Mouse (Mus musculus) kidney, adult 8-10 months (tissue): ENCODE measurements around the gene Gemin5.
"Not testable (repeated sequence)": the region's sequence is repeated elsewhere in the genome, so short reads cannot be mapped to it uniquely, and the experiment has no call there.

ENCODE experiments used
- DNase-seq, 2 experiments: peaks; one replicate each; pipeline ENCODE4 v3.0.0; 2022

Gemin5 gene

GRCm38 (mm10) chr11:58107009-58107408 lies 61.3 kb downstream of the Gemin5 start:
- DNase-seq = no peak

- DNase-seq = no peak
Observed at GRCm38 (mm10) chr11:58104351-58104791, 64.0 kb downstream of the Gemin5 start.

DNA sequence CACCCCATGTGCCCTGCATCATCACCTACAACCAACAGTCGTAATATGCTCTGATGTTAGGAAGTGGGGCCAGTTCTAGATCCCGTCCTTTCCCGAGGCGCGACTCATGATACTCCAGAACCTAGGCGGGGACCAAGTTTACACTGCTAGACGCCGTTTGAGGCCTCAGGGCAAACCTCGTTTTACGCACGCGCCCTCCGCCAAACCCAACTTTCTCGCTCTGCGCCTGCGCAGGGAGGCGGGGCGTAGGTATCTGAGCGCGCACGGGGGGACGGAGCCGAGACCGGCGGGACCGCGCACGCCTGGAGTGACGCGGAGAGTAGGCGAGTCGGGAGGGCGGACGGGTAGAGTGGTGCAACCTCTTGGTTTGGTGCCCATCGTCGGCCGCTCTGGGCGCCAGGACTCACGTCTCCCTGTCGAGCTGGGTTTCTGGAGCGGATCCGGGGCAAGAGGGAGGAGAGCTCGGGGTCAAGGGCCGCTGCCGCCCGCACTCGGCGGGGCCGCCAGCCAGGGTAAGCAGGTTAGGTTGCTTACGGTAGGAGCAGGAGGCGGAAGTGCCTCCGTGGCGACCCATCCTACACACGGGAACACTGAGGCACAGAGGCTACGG lies 64.5 kb downstream of the Gemin5 start, which contains the start of gene Cnot8:
Gene Cnot8 (plus strand): TSS at position 457 of the 610 bp plus-strand sequence.
- DNase-seq = peak; percentile 99

- DNase-seq = no peak
Observed at GRCm38 (mm10) chr11:58103344-58103653, 65.0 kb downstream of the Gemin5 start.

DNA sequence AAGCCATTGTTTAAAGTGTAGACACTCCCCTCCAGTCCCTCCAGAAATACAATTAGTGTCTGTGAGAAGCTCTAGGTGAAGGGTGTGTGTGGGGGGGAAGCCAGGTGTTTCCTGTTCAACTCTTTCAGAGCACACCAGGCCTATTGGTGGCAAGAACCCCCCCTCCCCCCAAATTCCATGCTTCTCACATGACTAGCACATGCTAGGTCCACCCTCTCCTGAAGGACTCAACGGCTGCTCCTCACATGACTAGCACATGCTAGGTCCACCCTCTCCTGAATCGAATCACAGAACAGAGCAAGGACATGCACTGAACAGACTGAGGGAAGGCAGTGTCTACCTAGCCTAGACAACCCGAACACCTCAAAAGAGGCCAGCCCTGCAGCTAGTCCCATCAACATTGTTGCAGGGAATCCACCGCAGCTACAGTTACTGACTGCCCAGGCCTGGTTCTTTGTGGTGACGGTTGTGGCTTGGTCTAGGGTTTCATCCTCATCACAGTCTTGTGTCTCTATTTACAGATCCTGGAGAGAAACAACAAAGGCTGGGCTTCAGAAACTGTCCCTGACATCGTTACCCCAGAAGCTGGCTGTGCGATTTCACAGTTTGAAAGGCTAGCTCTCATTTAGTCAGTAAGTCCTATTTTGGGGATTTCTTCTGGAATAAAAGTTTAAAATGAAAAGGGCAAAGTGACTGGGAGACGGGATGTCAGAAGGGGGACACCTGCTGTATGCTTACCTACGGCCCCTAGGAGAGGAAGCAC lies 65.6 kb downstream of the Gemin5 start:
- DNase-seq = no peak

- DNase-seq = no peak
Observed at GRCm38 (mm10) chr11:58102146-58102545, 66.2 kb downstream of the Gemin5 start.

DNA sequence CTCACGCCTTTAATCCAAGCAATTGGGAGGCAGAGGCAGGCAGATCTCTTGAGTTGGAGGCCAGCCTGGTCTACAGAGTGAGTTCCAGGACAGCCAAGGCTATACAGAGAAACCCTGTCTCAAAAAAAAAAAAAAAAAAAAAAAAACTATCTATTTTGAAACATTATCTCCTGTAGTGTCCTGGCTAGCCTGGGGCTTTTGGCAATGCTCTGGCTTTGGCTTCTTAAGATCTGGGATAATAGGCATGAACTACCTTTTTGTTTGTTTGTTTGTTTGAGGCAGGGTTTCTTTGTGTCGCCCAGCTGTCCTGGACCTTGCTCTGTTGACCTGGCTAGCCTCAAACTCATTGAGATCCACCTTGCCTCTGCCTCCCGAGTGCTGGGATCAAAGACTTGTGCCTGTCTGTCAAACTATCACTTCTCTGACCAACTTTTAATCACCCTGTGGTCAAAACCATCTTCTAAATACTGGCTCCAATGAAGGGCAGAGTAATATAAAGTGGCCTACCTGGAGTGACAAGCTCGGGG lies 67.1 kb downstream of the Gemin5 start:
- no peak for DNase-seq

DNA sequence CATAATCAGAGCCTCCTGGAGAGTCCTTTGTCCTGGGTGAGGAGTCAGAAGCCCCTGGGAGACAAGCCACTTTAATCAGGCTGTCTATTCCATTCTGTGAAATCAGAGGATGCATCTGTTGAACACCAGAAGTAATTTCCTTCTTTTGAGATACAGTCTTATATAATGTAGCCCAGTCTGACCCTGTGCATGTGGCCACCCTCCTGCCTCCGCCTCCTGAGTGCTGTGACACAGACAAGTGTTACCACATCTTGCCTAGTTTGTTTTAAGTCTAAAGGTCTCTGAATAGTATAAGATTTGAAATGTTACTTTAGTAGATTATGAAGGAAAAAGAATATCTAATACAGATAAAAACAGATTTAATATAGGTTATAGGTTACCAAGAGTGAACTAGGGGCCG lies 68.3 kb downstream of the Gemin5 start:
- DNase-seq = no peak

GRCm38 (mm10) chr11:58098366-58098720 lies 70.0 kb downstream of the Gemin5 start:
- not testable (repeated sequence) for DNase-seq

- peak in 1 of 2 experiments; percentile 22 for DNase-seq
Observed at GRCm38 (mm10) chr11:58097621-58098365, 70.5 kb downstream of the Gemin5 start.

GRCm38 (mm10) chr11:58096821-58097620 lies 71.3 kb downstream of the Gemin5 start:
- DNase-seq = no peak

DNA sequence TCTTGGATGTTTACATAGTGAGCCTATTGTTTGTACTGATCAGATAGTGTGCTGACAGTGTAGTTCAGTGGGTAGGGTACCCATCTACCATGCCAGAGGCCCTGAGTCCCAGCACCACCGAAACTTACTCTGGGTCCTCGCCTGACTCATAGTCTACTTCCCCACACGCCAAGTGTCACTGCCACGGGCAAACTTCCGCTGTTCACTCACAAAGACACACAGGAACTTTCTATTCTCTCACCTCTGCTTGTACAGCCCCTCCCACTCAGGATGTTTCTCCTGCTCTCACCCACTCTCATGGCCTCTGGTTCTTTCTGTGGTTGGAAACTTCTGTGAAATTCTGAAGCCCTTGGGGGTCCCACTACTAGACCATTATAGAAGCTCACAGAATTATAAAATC lies 72.2 kb downstream of the Gemin5 start:
- DNase-seq = no peak

DNA sequence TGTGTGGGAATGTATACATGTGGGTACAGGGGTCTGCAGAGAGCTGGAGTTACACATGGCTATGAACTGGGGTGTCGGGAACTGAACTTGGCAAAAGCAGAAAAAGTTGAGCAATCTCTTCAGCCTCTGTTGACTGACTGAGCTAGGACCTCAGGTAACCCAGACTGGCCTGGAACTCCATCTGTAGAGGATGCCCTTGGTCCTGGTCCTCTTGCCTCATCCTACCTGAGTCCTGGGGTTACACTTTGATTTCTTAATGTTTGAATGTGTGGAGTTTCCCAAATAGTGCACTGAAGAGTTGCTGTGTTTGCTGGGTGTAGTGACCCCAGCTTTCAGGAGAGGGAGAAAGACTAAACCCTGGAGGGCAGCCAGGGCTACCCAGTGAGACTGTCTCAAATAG lies 72.8 kb downstream of the Gemin5 start:
- no peak for DNase-seq

GRCm38 (mm10) chr11:58094766-58095165 lies 73.6 kb downstream of the Gemin5 start:
- no peak for DNase-seq

DNA sequence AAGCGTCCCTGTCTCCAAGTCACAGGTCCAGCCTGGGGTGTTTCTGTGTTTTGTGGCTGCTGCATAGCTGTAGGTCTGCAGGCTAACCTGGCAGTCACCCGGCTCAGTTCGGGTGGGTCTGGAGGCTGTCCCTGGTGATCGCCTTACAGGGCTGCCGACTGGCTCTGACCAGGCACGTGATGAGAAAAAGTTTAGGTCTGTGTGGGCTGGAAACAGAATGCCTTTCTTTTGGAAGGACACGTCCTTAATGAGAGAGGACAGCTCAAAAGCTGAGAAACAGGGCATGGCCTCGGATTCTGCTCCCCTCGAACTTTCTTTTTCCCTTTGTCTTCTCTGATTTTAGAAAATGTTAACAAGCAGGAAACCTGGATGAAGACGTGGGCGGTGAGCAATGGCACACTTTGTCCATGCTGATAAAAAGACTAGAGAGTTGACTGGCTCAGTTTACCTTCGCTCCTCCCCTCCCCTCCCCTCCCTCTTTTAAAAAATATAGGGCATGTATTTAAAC lies 75.3 kb downstream of the Gemin5 start, which contains the start of gene Gm12248:
Gene Gm12248 (minus strand): TSS at position 114 of the 508 bp plus-strand sequence.
- peak; percentile 19 to 36 for DNase-seq

GRCm38 (mm10) chr11:58092541-58092940 lies 75.8 kb downstream of the Gemin5 start:
- DNase-seq = no peak

DNA sequence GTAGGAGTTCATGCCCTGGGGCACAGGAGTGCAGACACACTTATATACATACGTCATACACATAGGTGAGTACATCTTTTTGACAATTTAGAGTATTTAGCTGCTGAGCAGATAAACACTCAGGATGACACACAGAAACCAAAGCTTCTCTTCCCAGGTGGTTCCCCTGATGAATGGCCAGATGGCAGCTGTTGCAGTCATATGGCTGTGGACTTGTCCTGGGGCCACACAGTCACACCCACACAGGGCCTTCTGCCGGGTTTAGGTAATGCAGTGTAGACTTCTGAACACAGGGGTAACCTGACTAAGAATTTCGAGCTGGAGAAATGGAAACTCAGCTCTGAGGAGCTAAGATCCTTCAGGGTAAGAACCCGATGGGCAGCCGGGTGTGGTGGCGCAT lies 86.6 kb downstream of the Gemin5 start:
- DNase-seq = no peak

GRCm38 (mm10) chr11:58077270-58077669 lies 91.1 kb downstream of the Gemin5 start:
- DNase-seq = no peak

DNA sequence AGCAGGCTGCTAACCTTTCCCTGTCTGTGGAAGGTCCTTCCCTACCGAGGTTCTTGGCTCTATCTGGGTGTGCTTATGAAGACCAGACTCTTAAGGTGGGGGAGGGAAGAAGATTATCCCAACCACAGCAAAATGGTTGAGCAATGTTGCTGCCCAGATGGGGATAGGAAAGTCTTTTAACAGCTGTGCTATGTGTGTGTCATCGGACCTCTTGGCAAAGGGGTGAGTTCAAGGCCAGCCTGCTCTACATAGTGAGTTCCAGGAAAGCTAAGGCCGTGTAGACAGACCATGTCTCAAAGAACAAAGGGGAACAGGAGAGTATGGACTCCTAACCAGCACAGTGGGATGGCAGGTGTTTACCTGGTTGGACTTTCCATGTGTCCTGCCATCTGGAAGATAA lies 95.4 kb downstream of the Gemin5 start:
- no peak for DNase-seq
